ENCODE assay signal across 8 mouse cellular contexts in the genomic region with DNA sequence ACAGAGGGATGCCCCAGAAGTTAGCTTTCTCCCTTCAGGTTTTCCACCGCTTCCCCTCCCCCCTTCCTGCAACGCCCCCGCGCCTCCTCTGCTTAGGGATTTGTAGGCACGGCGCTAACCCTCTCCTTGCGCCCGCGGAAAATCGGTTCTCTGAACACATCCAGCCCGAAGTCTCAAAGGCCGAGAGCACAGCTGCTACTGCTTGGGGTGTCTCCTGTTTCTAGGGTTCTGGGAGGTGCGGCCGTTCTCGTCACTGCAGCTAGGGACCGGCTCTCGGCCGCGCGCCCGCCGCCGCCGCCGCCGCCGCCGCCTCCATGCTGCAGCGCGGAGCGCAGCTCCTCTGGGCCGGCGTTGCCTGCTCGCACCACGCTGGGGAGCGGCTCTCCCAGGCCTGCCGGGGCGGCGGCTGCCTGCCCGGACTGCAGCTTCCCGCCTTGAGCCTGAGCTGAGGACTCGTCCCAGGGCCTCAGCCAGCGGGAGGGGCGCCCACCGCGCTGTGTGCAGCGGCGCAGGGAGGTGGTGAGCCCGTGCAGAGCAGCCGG. TPM values are rescaled to one million over a fixed set of nuclear protein-coding genes. Genes with fewer than 3 reads are reported as not detected.
DNase-seq lines count a peak whose midpoint lies in the region; ATAC-seq lines count a peak whose summit lies in the region.

Lrfn5 (plus strand) TSS at position 322 of the 542 bp plus-strand sequence.

- H3K9ac ChIP-seq in heart, embryonic 12.5 days, result peak within 1 kb of the TSS; percentile 69
- no peak within 1 kb of the TSS for H3K9ac ChIP-seq in liver, embryonic 15.5 days

- H3K9me3 ChIP-seq in heart, embryonic 12.5 days (replicated peaks), result no peaks in the 10 kb centered on the region
- no peaks in the 10 kb centered on the region for H3K9me3 ChIP-seq in liver, embryonic 15.5 days (replicated peaks)

- H3K36me3 ChIP-seq in heart, embryonic 12.5 days, result no peaks in the 10 kb centered on the region
- H3K36me3 ChIP-seq in liver, embryonic 15.5 days (replicated peaks), result no peaks in the 10 kb centered on the region

- peak within 1 kb of the TSS; percentile 70 for H3K4me3 ChIP-seq in heart, embryonic 12.5 days
- H3K4me3 ChIP-seq in liver, embryonic 15.5 days (replicated peaks), result peak within 1 kb of the TSS; percentile 35

- WGBS in heart, embryonic 12.5 days, result 0% methylated on average over 41 of the region's 50 CpGs
- WGBS in liver, embryonic 15.5 days (ENCODE audit: insufficient replicate concordance), result under 1% methylated on average over 50 of the region's 50 CpGs

- H3K4me1 ChIP-seq in heart, embryonic 12.5 days (replicated peaks), result peaks cover 20% of the 10 kb centered on the region
- no peaks in the 10 kb centered on the region for H3K4me1 ChIP-seq in liver, embryonic 15.5 days (replicated peaks)

- peak within 1 kb of the TSS; percentile 98 for H3K4me2 ChIP-seq in heart, embryonic 12.5 days
- H3K4me2 ChIP-seq in liver, embryonic 15.5 days, result peak within 1 kb of the TSS; percentile 56

- ATAC-seq in heart, embryonic 12.5 days (ENCODE audit: insufficient number of reproducible peaks, low FRiP score), result peak; percentile 87
- ATAC-seq in liver, embryonic 15.5 days (ENCODE audit: insufficient read depth), result no peak

- peak; percentile 67 for DNase-seq in layer of hippocampus, adult 11-12 months (ENCODE audit: low spot score)
- no peak for DNase-seq in layer of hippocampus, adult 9-10 months (ENCODE audit: low spot score)
- DNase-seq in cerebellum, postnatal 36 days, result peak; percentile 52 to 59
- peak; percentile 32 for DNase-seq in kidney, postnatal 14 days
- DNase-seq in right cerebral cortex, postnatal 10 days (ENCODE audit: low spot score in 2 of 2), result peak; percentile 79 to 83
- DNase-seq in thymus, postnatal 10 days (ENCODE audit: low spot score in 2 of 2), result no peak

- H3K27me3 ChIP-seq in heart, embryonic 12.5 days (replicated peaks), result peaks cover 51% of the 10 kb centered on the region
- peaks cover 60% of the 10 kb centered on the region for H3K27me3 ChIP-seq in liver, embryonic 15.5 days

- H3K27ac ChIP-seq in heart, embryonic 12.5 days (ENCODE audit: poor library complexity, severe bottlenecking), result no peak within 1 kb of the TSS
- no peak within 1 kb of the TSS for H3K27ac ChIP-seq in liver, embryonic 15.5 days (replicated peaks)

RNA-seq across cellular contexts. Expression of gene Lrfn5, which starts in this region (rescaled TPM):
- polyA plus RNA-seq in heart, embryonic 12.5 days (2016; fragmentation: Nextera tagmentation; extraction: Ambion mirVana), result 0.22 and 0.38 TPM in 2 replicates
- polyA plus RNA-seq in liver, embryonic 15.5 days (2015; fragmentation: Nextera tagmentation; extraction: Ambion mirVana), result 0.05 TPM in 2 replicates

Comparison
In these comparisons a context has a peak if more than half of its experiments do, and no peak if none do; other contexts are left out.
1. DNase-seq: peak in layer of hippocampus, adult 11-12 months (single experiment), cerebellum, postnatal 36 days (2 of 2), kidney, postnatal 14 days (single experiment) and right cerebral cortex, postnatal 10 days (2 of 2); none in layer of hippocampus, adult 9-10 months (single experiment) and thymus, postnatal 10 days (0 of 2).
2. Peak in ATAC-seq, H3K4me3 ChIP-seq, H3K9ac ChIP-seq and H3K4me2 ChIP-seq in heart, embryonic 12.5 days; RNA of the gene not detected or under 1 TPM.